Mouse (Mus musculus): ENCODE measurements around the gene Ranbp2. TPM values are rescaled to one million over a fixed set of nuclear protein-coding genes. Genes with fewer than 3 reads are reported as not detected.

The Ranbp2 gene
- polyA plus RNA-seq, 1 experiment from 2014 or later = 26.8 TPM

- Histone ChIP-seq H3K27me3 (ENCODE audit: control insufficient read depth, insufficient read depth, low read length) (no peaks in the 10 kb centered on the region), H3K9me3 (ENCODE audit: control insufficient read depth, low read length) (no peaks in the 10 kb centered on the region), H3K4me1 (ENCODE audit: control insufficient read depth in 2 of 2, insufficient read depth in 2 of 2, low read length in 2 of 2) (no peaks in the 10 kb centered on the region), H3K4me2 (ENCODE audit: low read length) (no peak overlapping the region), H3K9ac (ENCODE audit: low read length) (no peak overlapping the region), H3K36me3 (ENCODE audit: control insufficient read depth, insufficient read depth, low read length) (peaks cover 99% of the 10 kb centered on the region), H3K4me3 (ENCODE audit: control insufficient read depth in 1 of 2, insufficient read depth in 1 of 2, low read depth in 1 of 2, low read length in 2 of 2) (no peak overlapping the region), H3K27ac (replicated peaks in 1 of 2; ENCODE audit: control insufficient read depth in 1 of 2, insufficient read depth in 1 of 2, low read depth in 2 of 2, low read length in 2 of 2) (no peak overlapping the region)
- no peak for ATAC-seq (ENCODE audit: insufficient number of reproducible peaks, insufficient read depth, low FRiP score, low read depth)
These were observed 33.9 kb upstream of the Ranbp2 start for GRCm38 (mm10) chr10:58412852-58413251.

- ATAC-seq (ENCODE audit: insufficient number of reproducible peaks, insufficient read depth, low FRiP score, low read depth) = no peak; the same call in 1 of the 2 replicates
- Histone ChIP-seq H3K36me3 (ENCODE audit: control insufficient read depth, insufficient read depth, low read length) (peaks cover 97% of the 10 kb centered on the region), H3K9me3 (ENCODE audit: control insufficient read depth, low read length) (no peaks in the 10 kb centered on the region), H3K27ac (replicated peaks in 1 of 2; ENCODE audit: control insufficient read depth in 1 of 2, insufficient read depth in 1 of 2, low read depth in 2 of 2, low read length in 2 of 2) (peak overlapping the region; percentile 4 to 45; a peak in 1 of 4 replicates), H3K4me1 (ENCODE audit: control insufficient read depth in 2 of 2, insufficient read depth in 2 of 2, low read length in 2 of 2) (no peaks in the 10 kb centered on the region), H3K4me2 (ENCODE audit: low read length) (no peak overlapping the region), H3K4me3 (ENCODE audit: control insufficient read depth in 1 of 2, insufficient read depth in 1 of 2, low read depth in 1 of 2, low read length in 2 of 2) (no peak overlapping the region), H3K9ac (ENCODE audit: low read length) (no peak overlapping the region), H3K27me3 (ENCODE audit: control insufficient read depth, insufficient read depth, low read length) (no peaks in the 10 kb centered on the region)
- WGBS = 81% methylated on average over 3 of the region's 3 CpGs
These were observed 30.0 kb upstream of the Ranbp2 start for GRCm38 (mm10) chr10:58416702-58417101.

GRCm38 (mm10) chr10:58418290-58418971, 28.3 kb upstream of the Ranbp2 start:
- H3K4me3 ChIP-seq (ENCODE audit: control insufficient read depth in 1 of 2, insufficient read depth in 1 of 2, low read depth in 1 of 2, low read length in 2 of 2) = no peak overlapping the region
- H3K9ac ChIP-seq (ENCODE audit: low read length) = no peak overlapping the region
- H3K9me3 ChIP-seq (ENCODE audit: control insufficient read depth, low read length) = no peaks in the 10 kb centered on the region
- H3K4me2 ChIP-seq (ENCODE audit: low read length) = no peak overlapping the region
- no peak for ATAC-seq (ENCODE audit: insufficient number of reproducible peaks, insufficient read depth, low FRiP score, low read depth)
- H3K27ac ChIP-seq (replicated peaks in 1 of 2; ENCODE audit: control insufficient read depth in 1 of 2, insufficient read depth in 1 of 2, low read depth in 2 of 2, low read length in 2 of 2) = no peak overlapping the region
- 87% methylated on average over 10 of the region's 10 CpGs for WGBS
- H3K4me1 ChIP-seq (ENCODE audit: control insufficient read depth in 2 of 2, insufficient read depth in 2 of 2, low read length in 2 of 2) = no peaks in the 10 kb centered on the region
- H3K27me3 ChIP-seq (ENCODE audit: control insufficient read depth, insufficient read depth, low read length) = no peaks in the 10 kb centered on the region
- peaks cover 94% of the 10 kb centered on the region for H3K36me3 ChIP-seq (ENCODE audit: control insufficient read depth, insufficient read depth, low read length)

DNA sequence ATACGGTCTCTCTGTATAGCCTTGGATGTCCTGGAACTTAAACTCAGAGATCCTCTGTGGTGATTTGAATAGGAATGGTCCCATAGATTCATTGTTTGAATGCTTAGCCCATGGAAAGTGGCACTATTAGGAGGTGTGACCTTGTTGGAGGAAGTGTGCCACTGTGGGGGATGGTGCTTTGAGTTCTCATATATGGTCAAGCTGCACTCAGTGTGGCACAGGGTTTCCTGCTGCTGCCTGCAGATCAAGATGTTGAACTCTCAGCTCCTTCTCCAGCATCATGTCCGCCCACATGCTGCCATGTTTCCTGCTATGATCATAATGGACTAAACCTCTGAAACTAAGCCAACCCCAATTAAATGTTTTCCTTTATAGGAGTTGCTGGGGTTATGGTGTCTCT, 18.8 kb upstream of the Ranbp2 start:
- H3K36me3 ChIP-seq (ENCODE audit: control insufficient read depth, insufficient read depth, low read length) = peaks cover 35% of the 10 kb centered on the region
- H3K9me3 ChIP-seq (ENCODE audit: control insufficient read depth, low read length) = no peaks in the 10 kb centered on the region
- H3K27ac ChIP-seq (replicated peaks in 1 of 2; ENCODE audit: control insufficient read depth in 1 of 2, insufficient read depth in 1 of 2, low read depth in 2 of 2, low read length in 2 of 2) = no peak overlapping the region
- H3K27me3 ChIP-seq (ENCODE audit: control insufficient read depth, insufficient read depth, low read length) = no peaks in the 10 kb centered on the region
- H3K4me2 ChIP-seq (ENCODE audit: low read length) = no peak overlapping the region
- no peaks in the 10 kb centered on the region for H3K4me1 ChIP-seq (ENCODE audit: control insufficient read depth in 2 of 2, insufficient read depth in 2 of 2, low read length in 2 of 2)
- ATAC-seq (ENCODE audit: insufficient number of reproducible peaks, insufficient read depth, low FRiP score, low read depth) = no peak
- WGBS = 94% methylated on average over 2 of the region's 2 CpGs
- no peak overlapping the region for H3K9ac ChIP-seq (ENCODE audit: low read length)
- H3K4me3 ChIP-seq (ENCODE audit: control insufficient read depth in 1 of 2, insufficient read depth in 1 of 2, low read depth in 1 of 2, low read length in 2 of 2) = no peak overlapping the region

GRCm38 (mm10) chr10:58445850-58446249, 870 bp upstream of the Ranbp2 start:
- 20% methylated on average over 9 of the region's 9 CpGs for WGBS
- H3K9me3 ChIP-seq (ENCODE audit: control insufficient read depth, low read length) = no peaks in the 10 kb centered on the region
- no peaks in the 10 kb centered on the region for H3K27me3 ChIP-seq (ENCODE audit: control insufficient read depth, insufficient read depth, low read length)
- H3K27ac ChIP-seq (replicated peaks in 1 of 2; ENCODE audit: control insufficient read depth in 1 of 2, insufficient read depth in 1 of 2, low read depth in 2 of 2, low read length in 2 of 2) = peak overlapping the region; percentile 94 to 96
- H3K9ac ChIP-seq (ENCODE audit: low read length) = peak overlapping the region; percentile 99
- ATAC-seq (ENCODE audit: insufficient number of reproducible peaks, insufficient read depth, low FRiP score, low read depth) = no peak
- peaks cover 2 to 7% of the 10 kb centered on the region in 2 experiments; a peak in 3 of 4 replicates for H3K4me1 ChIP-seq (ENCODE audit: control insufficient read depth in 2 of 2, insufficient read depth in 2 of 2, low read length in 2 of 2)
- peak overlapping the region; percentile 97 to 98 for H3K4me3 ChIP-seq (ENCODE audit: control insufficient read depth in 1 of 2, insufficient read depth in 1 of 2, low read depth in 1 of 2, low read length in 2 of 2)
- peak overlapping the region; percentile 80 for H3K4me2 ChIP-seq (ENCODE audit: low read length)
- no peaks in the 10 kb centered on the region for H3K36me3 ChIP-seq (ENCODE audit: control insufficient read depth, insufficient read depth, low read length)

DNA sequence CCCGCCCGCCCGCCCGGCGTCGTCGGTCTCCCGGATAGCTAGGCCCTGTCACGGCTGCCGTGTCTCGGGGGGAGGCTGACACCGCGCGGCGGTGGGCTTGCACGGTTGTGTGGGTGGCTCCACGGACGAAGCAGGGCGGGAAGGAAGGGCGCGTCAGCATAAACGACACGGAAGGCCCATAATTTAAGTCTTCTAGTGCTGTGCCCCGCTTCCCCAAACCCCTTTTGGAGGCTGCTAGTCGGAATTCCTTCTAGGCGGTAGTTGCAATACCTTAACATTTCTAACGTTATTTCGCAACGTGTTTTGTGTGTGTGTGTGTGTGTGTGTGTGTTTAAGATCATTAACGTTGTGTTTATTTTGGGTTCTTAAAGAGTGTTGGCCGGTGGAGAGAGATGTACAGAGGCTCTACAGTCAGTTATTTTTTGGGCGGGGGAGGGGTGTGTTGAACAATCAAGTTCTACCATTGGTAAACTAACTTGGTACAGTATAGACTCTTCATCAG, 611 bp downstream of the Ranbp2 start:
- WGBS = under 1% methylated on average over 30 of the region's 32 CpGs
- peak overlapping the region; percentile 99 for H3K9ac ChIP-seq (ENCODE audit: low read length)
- peaks cover 3% of the 10 kb centered on the region for H3K36me3 ChIP-seq (ENCODE audit: control insufficient read depth, insufficient read depth, low read length)
- peaks cover 2 to 7% of the 10 kb centered on the region in 2 experiments; a peak in 3 of 4 replicates for H3K4me1 ChIP-seq (ENCODE audit: control insufficient read depth in 2 of 2, insufficient read depth in 2 of 2, low read length in 2 of 2)
- ATAC-seq (ENCODE audit: insufficient number of reproducible peaks, insufficient read depth, low FRiP score, low read depth) = no peak; the same call in 1 of the 2 replicates
- H3K4me2 ChIP-seq (ENCODE audit: low read length) = peak overlapping the region; percentile 77
- H3K9me3 ChIP-seq (ENCODE audit: control insufficient read depth, low read length) = no peaks in the 10 kb centered on the region
- no peaks in the 10 kb centered on the region for H3K27me3 ChIP-seq (ENCODE audit: control insufficient read depth, insufficient read depth, low read length)
- H3K27ac ChIP-seq (replicated peaks in 1 of 2; ENCODE audit: control insufficient read depth in 1 of 2, insufficient read depth in 1 of 2, low read depth in 2 of 2, low read length in 2 of 2) = peak overlapping the region; percentile 96
- H3K4me3 ChIP-seq (ENCODE audit: control insufficient read depth in 1 of 2, insufficient read depth in 1 of 2, low read depth in 1 of 2, low read length in 2 of 2) = peak overlapping the region; percentile 97 to 98

DNA sequence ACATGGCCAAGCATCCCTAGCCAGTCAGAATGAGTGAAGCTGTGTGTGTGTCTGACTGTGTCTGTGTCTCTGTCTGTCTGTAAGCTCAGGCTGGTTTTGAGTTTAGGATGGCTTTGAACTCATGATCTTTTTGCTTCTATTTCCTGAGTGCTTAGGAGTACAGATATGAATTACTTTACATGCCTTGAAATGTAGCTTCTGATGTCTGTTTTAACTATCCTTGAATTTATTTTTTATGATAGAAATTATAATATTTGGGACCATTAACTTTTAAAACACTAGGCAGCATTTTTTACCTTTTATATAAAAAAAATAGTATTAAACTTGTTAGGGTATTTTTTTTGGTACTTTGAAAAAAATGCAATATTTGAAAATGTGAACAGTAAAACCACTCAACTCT, 4.9 kb downstream of the Ranbp2 start:
- Histone ChIP-seq H3K36me3 (ENCODE audit: control insufficient read depth, insufficient read depth, low read length) (peaks cover 40% of the 10 kb centered on the region), H3K27ac (replicated peaks in 1 of 2; ENCODE audit: control insufficient read depth in 1 of 2, insufficient read depth in 1 of 2, low read depth in 2 of 2, low read length in 2 of 2) (no peak overlapping the region), H3K27me3 (ENCODE audit: control insufficient read depth, insufficient read depth, low read length) (no peaks in the 10 kb centered on the region), H3K4me3 (ENCODE audit: control insufficient read depth in 1 of 2, insufficient read depth in 1 of 2, low read depth in 1 of 2, low read length in 2 of 2) (no peak overlapping the region), H3K4me2 (ENCODE audit: low read length) (no peak overlapping the region), H3K9ac (ENCODE audit: low read length) (no peak overlapping the region), H3K9me3 (ENCODE audit: control insufficient read depth, low read length) (no peaks in the 10 kb centered on the region), H3K4me1 (ENCODE audit: control insufficient read depth in 2 of 2, insufficient read depth in 2 of 2, low read length in 2 of 2) (peaks cover 0 to 6% of the 10 kb centered on the region in 2 experiments; a peak in 1 of 4 replicates)
- ATAC-seq (ENCODE audit: insufficient number of reproducible peaks, insufficient read depth, low FRiP score, low read depth) = no peak

- WGBS = 54% methylated on average over 1 of the region's 1 CpGs
- H3K4me2 ChIP-seq (ENCODE audit: low read length) = no peak overlapping the region
- no peaks in the 10 kb centered on the region for H3K27me3 ChIP-seq (ENCODE audit: control insufficient read depth, insufficient read depth, low read length)
- H3K9ac ChIP-seq (ENCODE audit: low read length) = no peak overlapping the region
- H3K4me3 ChIP-seq (ENCODE audit: control insufficient read depth in 1 of 2, insufficient read depth in 1 of 2, low read depth in 1 of 2, low read length in 2 of 2) = no peak overlapping the region
- no peaks in the 10 kb centered on the region for H3K9me3 ChIP-seq (ENCODE audit: control insufficient read depth, low read length)
- H3K27ac ChIP-seq (replicated peaks in 1 of 2; ENCODE audit: control insufficient read depth in 1 of 2, insufficient read depth in 1 of 2, low read depth in 2 of 2, low read length in 2 of 2) = no peak overlapping the region
- H3K36me3 ChIP-seq (ENCODE audit: control insufficient read depth, insufficient read depth, low read length) = peaks cover 46% of the 10 kb centered on the region
- peaks cover 0 to 6% of the 10 kb centered on the region in 2 experiments; a peak in 1 of 4 replicates for H3K4me1 ChIP-seq (ENCODE audit: control insufficient read depth in 2 of 2, insufficient read depth in 2 of 2, low read length in 2 of 2)
- no peak for ATAC-seq (ENCODE audit: insufficient number of reproducible peaks, insufficient read depth, low FRiP score, low read depth)
These were observed 5.5 kb downstream of the Ranbp2 start for GRCm38 (mm10) chr10:58452185-58452584.
